Mouse (Mus musculus) C2C12 (cell line): ENCODE results near the gene Spon1.

Experiments
- CTCF ChIP-seq: IDR thresholded peaks from one replicate; pipeline ENCODE4 v1.5.1; 2011; ENCODE audit not compliant: control insufficient read depth, insufficient read depth, insufficient read length
- MAX ChIP-seq: IDR thresholded peaks from one replicate; pipeline ENCODE4 v1.6.1; 2011; ENCODE audit warnings: mild to moderate bottlenecking, control low read depth
- MYOD1 ChIP-seq: IDR thresholded peaks from one replicate; pipeline ENCODE4 v1.6.1; 2011; ENCODE audit warnings: low read depth; ENCODE audit not compliant: control insufficient read depth, insufficient read length
- MYOG ChIP-seq: IDR thresholded peaks from one replicate; pipeline ENCODE4 v1.6.1; 2011; ENCODE audit not compliant: control insufficient read depth, insufficient read length; ENCODE audit errors: extremely low read depth

DNA sequence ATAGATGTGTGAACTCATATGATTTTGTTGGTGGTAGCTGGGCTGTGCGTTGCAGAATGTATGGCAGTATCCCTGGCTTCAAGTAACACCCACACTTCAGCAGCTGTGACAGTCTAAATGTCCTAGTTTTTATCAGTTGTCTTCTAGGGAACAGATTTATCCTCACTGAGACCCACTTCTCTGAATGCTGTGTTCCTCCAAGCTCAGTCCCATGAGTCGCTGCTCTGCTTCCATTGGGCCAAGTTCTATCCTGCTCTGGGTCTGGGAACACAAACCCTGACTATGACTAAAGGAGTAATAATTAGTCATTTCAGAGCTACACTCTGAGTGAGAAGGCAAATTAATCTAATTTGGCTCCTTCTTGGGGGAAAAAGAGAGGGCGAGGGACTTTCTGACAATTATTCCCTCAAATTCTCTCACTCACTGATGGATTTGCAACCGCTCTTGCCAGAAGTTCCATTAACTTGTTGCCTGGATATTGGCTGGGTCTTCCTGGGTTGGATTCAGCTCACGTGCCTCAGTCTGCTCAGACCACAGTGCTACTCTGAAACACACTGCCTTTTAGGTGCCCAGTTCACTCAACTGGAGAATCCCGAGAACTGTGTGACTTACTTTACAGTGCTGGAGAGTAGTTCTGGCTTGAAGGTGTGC is 32.9 kb downstream of the Spon1 start:
- TF ChIP-seq CTCF, result no peak
- TF ChIP-seq MYOG, result no peak
- no peak for TF ChIP-seq MYOD1
- no peak for TF ChIP-seq MAX
